Mouse (Mus musculus): ENCODE data around the gene Rflna. TPM values are rescaled to one million over a fixed set of nuclear protein-coding genes. Genes with fewer than 3 reads are reported as not detected.

The Rflna gene
- total and polyA plus RNA-seq, 3 experiments: not detected

GRCm38 (mm10) chr5:124959099-124959498, 43.9 kb upstream of the Rflna start:
- Histone ChIP-seq H3K4me3 (ENCODE audit: control insufficient read depth in 1 of 2, insufficient read depth in 1 of 2, low read depth in 2 of 2, low read length in 2 of 2) (no peak overlapping the region), H3K4me1 (ENCODE audit: control insufficient read depth in 1 of 2, insufficient read depth in 2 of 2, low read length in 2 of 2) (no peaks in the 10 kb centered on the region), H3K27ac (ENCODE audit: control insufficient read depth, low read depth, low read length) (no peak overlapping the region), H3K9ac (ENCODE audit: control insufficient read depth, low read depth, low read length, poor library complexity, severe bottlenecking) (no peak overlapping the region), H3K27me3 (ENCODE audit: control insufficient read depth in 1 of 2, insufficient read depth in 2 of 2, low read length in 2 of 2) (no peaks in the 10 kb centered on the region), H3K79me2 (ENCODE audit: control insufficient read depth, insufficient read depth, low read length, poor library complexity) (no peaks in the 10 kb centered on the region), H3K9me3 (replicated peaks; ENCODE audit: insufficient read depth, low read length) (no peaks in the 10 kb centered on the region), H3K36me3 (ENCODE audit: control insufficient read depth in 1 of 2, insufficient read depth in 2 of 2, low read length in 2 of 2) (no peaks in the 10 kb centered on the region)
- TF ChIP-seq UBTF (IDR thresholded peaks at IDR 0.05; ENCODE audit: borderline replicate concordance, insufficient read depth, low read depth, low read length) (no peak), SMC3 (IDR thresholded peaks at IDR 0.05; ENCODE audit: low read depth, low read length) (0 out of 2 replicates have a peak, but pooled peaks have one; percentile 3), POLR2A (IDR thresholded peaks at IDR 0.05; ENCODE audit: control insufficient read depth in 1 of 2, insufficient read depth in 1 of 2, low read depth in 1 of 2, low read length in 2 of 2, poor library complexity in 1 of 2) (no peak), KAT2A (conservative IDR thresholded peaks at IDR 0.05; ENCODE audit: low read depth, low read length) (no peak), ZC3H11A (IDR thresholded peaks at IDR 0.05; ENCODE audit: low read depth, low read length) (no peak), CHD2 (IDR thresholded peaks at IDR 0.05; ENCODE audit: low read length) (no peak), CTCF (IDR thresholded peaks at IDR 0.05 in 2 of 3, conservative IDR thresholded peaks at IDR 0.05 in 1 of 3; ENCODE audit: control insufficient read depth in 1 of 3, insufficient read depth in 1 of 3, low read depth in 2 of 3, low read length in 3 of 3, poor library complexity in 1 of 3, severe bottlenecking in 1 of 3) (peak; percentile 25 to 30 (median 27); a peak in 4 of 6 replicates), ZKSCAN1 (IDR thresholded peaks at IDR 0.05; ENCODE audit: low read depth, low read length) (no peak)
- no peak for DNase-seq (ENCODE audit: low read depth, low spot score)

- no peak overlapping the region for H3K4me3 ChIP-seq (ENCODE audit: control insufficient read depth in 1 of 2, insufficient read depth in 1 of 2, low read depth in 2 of 2, low read length in 2 of 2)
- no peak for DNase-seq (ENCODE audit: low read depth, low spot score)
- no peaks in the 10 kb centered on the region for H3K4me1 ChIP-seq (ENCODE audit: control insufficient read depth in 1 of 2, insufficient read depth in 2 of 2, low read length in 2 of 2)
- H3K9ac ChIP-seq (ENCODE audit: control insufficient read depth, low read depth, low read length, poor library complexity, severe bottlenecking): no peak overlapping the region
- H3K36me3 ChIP-seq (ENCODE audit: control insufficient read depth in 1 of 2, insufficient read depth in 2 of 2, low read length in 2 of 2): no peaks in the 10 kb centered on the region
- no peak overlapping the region for H3K27ac ChIP-seq (ENCODE audit: control insufficient read depth, low read depth, low read length)
- H3K79me2 ChIP-seq (ENCODE audit: control insufficient read depth, insufficient read depth, low read length, poor library complexity): no peaks in the 10 kb centered on the region
- no peaks in the 10 kb centered on the region for H3K27me3 ChIP-seq (ENCODE audit: control insufficient read depth in 1 of 2, insufficient read depth in 2 of 2, low read length in 2 of 2)
- TF ChIP-seq UBTF (IDR thresholded peaks at IDR 0.05; ENCODE audit: borderline replicate concordance, insufficient read depth, low read depth, low read length) (no peak), POLR2AphosphoS5 (IDR thresholded peaks at IDR 0.05; ENCODE audit: borderline replicate concordance, low read depth, low read length) (no peak), HCFC1 (IDR thresholded peaks at IDR 0.05; ENCODE audit: low read depth, low read length) (no peak), E2F4 (IDR thresholded peaks at IDR 0.05; ENCODE audit: borderline replicate concordance, low read depth, low read length) (no peak), GABPA (IDR thresholded peaks at IDR 0.05; ENCODE audit: low read depth, low read length) (no peak), ZC3H11A (IDR thresholded peaks at IDR 0.05; ENCODE audit: low read depth, low read length) (no peak), TAL1 (IDR thresholded peaks at IDR 0.05; ENCODE audit: low read length) (no peak), TCF12 (IDR thresholded peaks at IDR 0.05; ENCODE audit: low read depth, low read length) (no peak), NRF1 (IDR thresholded peaks at IDR 0.05; ENCODE audit: insufficient read depth, low read depth, low read length, poor library complexity, severe bottlenecking) (no peak), SIN3A (IDR thresholded peaks at IDR 0.05; ENCODE audit: low read length) (no peak), BHLHE40 (IDR thresholded peaks at IDR 0.05; ENCODE audit: borderline replicate concordance, low read depth, low read length) (no peak), NELFE (IDR thresholded peaks at IDR 0.05; ENCODE audit: low read depth, low read length) (no peak), MXI1 (IDR thresholded peaks at IDR 0.05; ENCODE audit: low read depth, low read length) (no peak), MAZ (IDR thresholded peaks at IDR 0.05; ENCODE audit: low read depth, low read length) (no peak), MYB (IDR thresholded peaks at IDR 0.05; ENCODE audit: low read depth, low read length) (no peak), TBP (IDR thresholded peaks at IDR 0.05; ENCODE audit: low read depth, low read length) (no peak), MAFK (IDR thresholded peaks at IDR 0.05; ENCODE audit: borderline replicate concordance, low read depth, low read length) (no peak), MYC (IDR thresholded peaks at IDR 0.05; ENCODE audit: low read depth, low read length) (no peak), KAT2A (conservative IDR thresholded peaks at IDR 0.05; ENCODE audit: low read depth, low read length) (no peak)
- no peaks in the 10 kb centered on the region for H3K9me3 ChIP-seq (replicated peaks; ENCODE audit: insufficient read depth, low read length)
Measured at GRCm38 (mm10) chr5:124960131-124960901, 42.7 kb upstream of the Rflna start.

Measured in MEL (cell line).